In genomic region chr13:49178839-49179585, GRCm38 (mm10) we compare ENCODE assay signal across 8 mouse cellular contexts. TPM values are rescaled to one million over a fixed set of nuclear protein-coding genes. Genes with fewer than 3 reads are reported as not detected.
DNase-seq lines count a peak whose midpoint lies in the region; ATAC-seq and TF ChIP-seq lines count a peak whose summit lies in the region.

No protein-coding gene starts in this region.

- no peaks in the 10 kb centered on the region for H3K9me3 ChIP-seq in liver, embryonic 12.5 days (replicated peaks)
- H3K9me3 ChIP-seq in forebrain, embryonic 12.5 days = no peaks in the 10 kb centered on the region
- no peaks in the 10 kb centered on the region for H3K9me3 ChIP-seq in heart, embryonic 14.5 days (ENCODE audit: control insufficient read depth, low read length)
- H3K9me3 ChIP-seq in stomach, embryonic 16.5 days (replicated peaks; ENCODE audit: control insufficient read depth, low read length) = no peaks in the 10 kb centered on the region

- DNase-seq in liver, adult 2 months (ENCODE audit: extremely low read depth, low read depth, low spot score) = peak; percentile 79
- peak; percentile 60 to 66 for DNase-seq in layer of hippocampus, adult 2 months (ENCODE audit: low spot score in 2 of 2)
- DNase-seq in lung, postnatal 10 days = peak; percentile 84
- DNase-seq in spleen, adult 12 weeks (ENCODE audit: low spot score) = no peak

- no peak for TF ChIP-seq CTCF in liver, adult 2 months (IDR thresholded peaks at IDR 0.05; ENCODE audit: low read depth, low read length)
- 0 out of 2 replicates have a peak, but pooled peaks have one; percentile 13 for TF ChIP-seq CTCF in layer of hippocampus, adult 2 months (conservative IDR thresholded peaks at IDR 0.05)

- no peaks in the 10 kb centered on the region for H3K36me3 ChIP-seq in liver, adult 2 months (ENCODE audit: control insufficient read depth, insufficient read depth, low read length)
- H3K36me3 ChIP-seq in liver, embryonic 12.5 days = no peaks in the 10 kb centered on the region
- no peaks in the 10 kb centered on the region for H3K36me3 ChIP-seq in forebrain, embryonic 12.5 days (replicated peaks)
- no peaks in the 10 kb centered on the region for H3K36me3 ChIP-seq in heart, embryonic 14.5 days (ENCODE audit: control insufficient read depth, insufficient read depth, low read length)
- no peaks in the 10 kb centered on the region for H3K36me3 ChIP-seq in stomach, embryonic 16.5 days (ENCODE audit: control insufficient read depth, insufficient read depth, low read length)

- no peaks in the 10 kb centered on the region for H3K27me3 ChIP-seq in liver, adult 2 months (ENCODE audit: control insufficient read depth, insufficient read depth, low read length)
- H3K27me3 ChIP-seq in liver, embryonic 12.5 days (replicated peaks) = 0 out of 2 replicates have a peak, but pooled peaks cover 3% of the 10 kb centered on the region
- 0 out of 2 replicates have a peak, but pooled peaks cover 5% of the 10 kb centered on the region for H3K27me3 ChIP-seq in forebrain, embryonic 12.5 days
- H3K27me3 ChIP-seq in heart, embryonic 14.5 days (ENCODE audit: control insufficient read depth, insufficient read depth, low read length) = no peaks in the 10 kb centered on the region
- H3K27me3 ChIP-seq in stomach, embryonic 16.5 days (ENCODE audit: control insufficient read depth, insufficient read depth, low read length) = no peaks in the 10 kb centered on the region

- peak overlapping the region; percentile 4; the same call in 1 of the 2 replicates for H3K4me3 ChIP-seq in liver, adult 2 months (ENCODE audit: insufficient read depth, low read depth, low read length)
- no peak overlapping the region for H3K4me3 ChIP-seq in liver, embryonic 12.5 days
- H3K4me3 ChIP-seq in forebrain, embryonic 12.5 days (replicated peaks) = no peak overlapping the region
- H3K4me3 ChIP-seq in heart, embryonic 14.5 days (ENCODE audit: control insufficient read depth in 1 of 2, insufficient read depth in 1 of 2, low read depth in 1 of 2, low read length in 2 of 2) = no peak overlapping the region
- no peak overlapping the region for H3K4me3 ChIP-seq in layer of hippocampus, adult 2 months
- no peak overlapping the region for H3K4me3 ChIP-seq in stomach, embryonic 16.5 days (replicated peaks; ENCODE audit: low read length)

- H3K79me2 ChIP-seq in liver, adult 2 months (ENCODE audit: control insufficient read depth, insufficient read depth, low read length) = no peaks in the 10 kb centered on the region

- H3K9ac ChIP-seq in liver, adult 2 months (ENCODE audit: low read depth, low read length) = no peak overlapping the region
- no peak overlapping the region for H3K9ac ChIP-seq in liver, embryonic 12.5 days
- H3K9ac ChIP-seq in forebrain, embryonic 12.5 days = no peak overlapping the region
- H3K9ac ChIP-seq in heart, embryonic 14.5 days (ENCODE audit: low read length) = no peak overlapping the region
- H3K9ac ChIP-seq in stomach, embryonic 16.5 days (ENCODE audit: low read length) = peak overlapping the region; percentile 7; the same call in 1 of the 2 replicates

- no peak overlapping the region for H3K4me2 ChIP-seq in liver, embryonic 12.5 days
- H3K4me2 ChIP-seq in forebrain, embryonic 12.5 days = no peak overlapping the region
- no peak overlapping the region for H3K4me2 ChIP-seq in heart, embryonic 14.5 days (ENCODE audit: low read length)
- H3K4me2 ChIP-seq in stomach, embryonic 16.5 days (ENCODE audit: low read depth, low read length) = no peak overlapping the region

- peaks cover 18% of the 10 kb centered on the region for H3K4me1 ChIP-seq in liver, adult 2 months (ENCODE audit: control insufficient read depth, insufficient read depth, low read length)
- peaks cover 12% of the 10 kb centered on the region; the same call in 1 of the 2 replicates for H3K4me1 ChIP-seq in liver, embryonic 12.5 days
- H3K4me1 ChIP-seq in forebrain, embryonic 12.5 days = peaks cover 6% of the 10 kb centered on the region; the same call in 1 of the 2 replicates
- peaks cover 20 to 25% of the 10 kb centered on the region in 2 experiments for H3K4me1 ChIP-seq in heart, embryonic 14.5 days (ENCODE audit: control insufficient read depth in 2 of 2, insufficient read depth in 2 of 2, low read length in 2 of 2)
- peaks cover 12% of the 10 kb centered on the region for H3K4me1 ChIP-seq in stomach, embryonic 16.5 days (ENCODE audit: control insufficient read depth, insufficient read depth, low read length)

- no peak for TF ChIP-seq POLR2A in liver, adult 2 months (IDR thresholded peaks at IDR 0.05; ENCODE audit: extremely low read depth, insufficient read depth, low read length)

- ATAC-seq in liver, embryonic 12.5 days = no peak
- no peak for ATAC-seq in forebrain, embryonic 12.5 days (ENCODE audit: low FRiP score)
- ATAC-seq in heart, embryonic 14.5 days (ENCODE audit: insufficient number of reproducible peaks, insufficient read depth, low FRiP score, low read depth) = peak; percentile 86
- ATAC-seq in stomach, embryonic 16.5 days (ENCODE audit: insufficient read depth, low FRiP score) = peak; percentile 30; the same call in 1 of the 2 replicates

- peak overlapping the region; percentile 56 for H3K27ac ChIP-seq in liver, adult 2 months (replicated peaks; ENCODE audit: insufficient read depth, low read depth, low read length)
- no peak overlapping the region for H3K27ac ChIP-seq in liver, embryonic 12.5 days
- H3K27ac ChIP-seq in forebrain, embryonic 12.5 days = 0 out of 2 replicates have a peak overlapping the region, but pooled peaks have one; percentile 5
- peak overlapping the region; percentile 80 to 86 for H3K27ac ChIP-seq in heart, embryonic 14.5 days (replicated peaks in 1 of 2; ENCODE audit: control insufficient read depth in 1 of 2, insufficient read depth in 1 of 2, low read depth in 2 of 2, low read length in 2 of 2)
- peak overlapping the region; percentile 24; the same call in 1 of the 2 replicates for H3K27ac ChIP-seq in layer of hippocampus, adult 2 months
- no peak overlapping the region for H3K27ac ChIP-seq in stomach, embryonic 16.5 days (ENCODE audit: low read length)

- WGBS in liver, adult 2 months = 30% methylated on average over 19 of the region's 19 CpGs
- 70% methylated on average over 19 of the region's 19 CpGs for WGBS in liver, embryonic 12.5 days (ENCODE audit: insufficient replicate concordance)
- WGBS in forebrain, embryonic 12.5 days = 71% methylated on average over 19 of the region's 19 CpGs
- WGBS in heart, embryonic 14.5 days = 48% methylated on average over 19 of the region's 19 CpGs
- 62% methylated on average over 19 of the region's 19 CpGs for WGBS in stomach, embryonic 16.5 days

RNA-seq across cellular contexts. Expression of gene Ninj1, which starts 8.3 kb away (rescaled TPM):
- total RNA-seq in liver, adult 2 months (2014; rRNA removed) = 178 TPM in 2 replicates
- polyA plus RNA-seq in liver, adult 2 months (2012; rRNA removed) = 1,040 and 1,373 TPM in 2 replicates
- polyA plus RNA-seq in liver, embryonic 12.5 days (2016; fragmentation: Nextera tagmentation; extraction: Ambion mirVana) = 41.5 and 42.6 TPM in 2 replicates
- polyA plus RNA-seq in forebrain, embryonic 12.5 days (2016; fragmentation: Nextera tagmentation; extraction: Ambion mirVana) = 14.3 and 16.9 TPM in 2 replicates
- polyA plus RNA-seq in heart, embryonic 14.5 days (2014; fragmentation: Nextera tagmentation; extraction: Ambion mirVana) = 85.5 and 87.7 TPM in 2 replicates
- 10 to 100 TPM; 17.9 to 20.3 TPM for total RNA-seq in layer of hippocampus, adult 2 months (2021)
- 57.8 and 61.0 TPM in 2 replicates for polyA plus RNA-seq in stomach, embryonic 16.5 days (2015; fragmentation: Nextera tagmentation; extraction: Ambion mirVana)

RNA-seq across cellular contexts. Expression of gene Wnk2, which starts 31.2 kb away (rescaled TPM):
- total RNA-seq in liver, adult 2 months (2014; rRNA removed) = 0.07 and 0.09 TPM in 2 replicates
- polyA plus RNA-seq in liver, adult 2 months (2012; rRNA removed) = 0.15 and 0.16 TPM in 2 replicates
- polyA plus RNA-seq in liver, embryonic 12.5 days (2016; fragmentation: Nextera tagmentation; extraction: Ambion mirVana) = 0.11 and 0.14 TPM in 2 replicates
- 11.4 and 13.7 TPM in 2 replicates for polyA plus RNA-seq in forebrain, embryonic 12.5 days (2016; fragmentation: Nextera tagmentation; extraction: Ambion mirVana)
- 2.5 and 2.6 TPM in 2 replicates for polyA plus RNA-seq in heart, embryonic 14.5 days (2014; fragmentation: Nextera tagmentation; extraction: Ambion mirVana)
- 100 to 1,000 TPM in 1 of 2 experiments, 10 to 100 TPM in 1; 99.2 to 101 TPM for total RNA-seq in layer of hippocampus, adult 2 months (2021)
- polyA plus RNA-seq in stomach, embryonic 16.5 days (2015; fragmentation: Nextera tagmentation; extraction: Ambion mirVana) = 3.3 and 3.4 TPM in 2 replicates

RNA-seq across cellular contexts. Expression of gene Card19, which starts 36.8 kb away (rescaled TPM):
- total RNA-seq in liver, adult 2 months (2014; rRNA removed) = 11.2 and 15.3 TPM in 2 replicates
- polyA plus RNA-seq in liver, adult 2 months (2012; rRNA removed) = 35.4 and 38.0 TPM in 2 replicates
- 16.5 and 17.0 TPM in 2 replicates for polyA plus RNA-seq in liver, embryonic 12.5 days (2016; fragmentation: Nextera tagmentation; extraction: Ambion mirVana)
- 15.3 and 17.2 TPM in 2 replicates for polyA plus RNA-seq in forebrain, embryonic 12.5 days (2016; fragmentation: Nextera tagmentation; extraction: Ambion mirVana)
- polyA plus RNA-seq in heart, embryonic 14.5 days (2014; fragmentation: Nextera tagmentation; extraction: Ambion mirVana) = 114 and 126 TPM in 2 replicates
- total RNA-seq in layer of hippocampus, adult 2 months (2021) = 10 to 100 TPM; 14.8 to 15.3 TPM
- polyA plus RNA-seq in stomach, embryonic 16.5 days (2015; fragmentation: Nextera tagmentation; extraction: Ambion mirVana) = 55.7 and 56.4 TPM in 2 replicates

Comparison
In these comparisons a context has a peak if more than half of its experiments do, and no peak if none do; other contexts are left out.
1. H3K27ac ChIP-seq: peak in liver, adult 2 months (single experiment), forebrain, embryonic 12.5 days (single experiment), heart, embryonic 14.5 days (2 of 2) and layer of hippocampus, adult 2 months (single experiment); none in liver, embryonic 12.5 days (single experiment) and stomach, embryonic 16.5 days (single experiment).
2. RNA of gene Ninj1, which starts 8.3 kb away (polyA plus RNA-seq): 1,040 to 1,373 TPM in liver, adult 2 months; 85.5 to 87.7 TPM in heart, embryonic 14.5 days, 57.8 to 61.0 TPM in stomach, embryonic 16.5 days, 41.5 to 42.6 TPM in liver, embryonic 12.5 days and 14.3 to 16.9 TPM in forebrain, embryonic 12.5 days; every median in the first group is over 10 times any median in the second.
3. ATAC-seq: peak in heart, embryonic 14.5 days (single experiment) and stomach, embryonic 16.5 days (single experiment); none in liver, embryonic 12.5 days (single experiment) and forebrain, embryonic 12.5 days (single experiment).